9 mouse cellular contexts compared by ENCODE assay signal in genomic region chr3:130103486-130103885, GRCm38 (mm10). TPM values are rescaled to one million over a fixed set of nuclear protein-coding genes. Genes with fewer than 3 reads are reported as not detected.
A peak's percentile ranks its signal among the peaks of the same experiment; 100 is the strongest.
DNase-seq lines count a peak whose midpoint lies in the region; ATAC-seq and TF ChIP-seq lines count a peak whose summit lies in the region.
"Had no signal": no experiment of that assay in that cellular context is flagged by ENCODE, and none has a peak within 500 bp of the region (broad histone marks: within the 10 kb centered on the region; RNA-seq: fewer than 3 reads in every experiment).

No protein-coding gene starts in this region.

- no peak overlapping the region for H3K27ac ChIP-seq in kidney, embryonic 16.5 days (ENCODE audit: low read length)
- H3K27ac ChIP-seq in CH12.LX (ENCODE audit: insufficient read depth, low read depth) = no peak overlapping the region
- H3K27ac ChIP-seq in liver, embryonic 14.5 days = no peak overlapping the region
- no peak overlapping the region for H3K27ac ChIP-seq in midbrain, embryonic 14.5 days (replicated peaks; ENCODE audit: low read depth, low read length)
- no peak overlapping the region for H3K27ac ChIP-seq in forebrain, embryonic 11.5 days (ENCODE audit: low read depth, low read length)
- H3K27ac ChIP-seq: embryonic facial prominence, embryonic 13.5 days had no signal

- POLR2A ChIA-PET in Patski (lab: Charles Lee) = no interaction called here

- CTCF ChIA-PET in Patski (lab: Charles Lee) = interaction anchor here (1.1 to 1.2 kb wide), 2 partner anchors 223 to 471 kb away, joined by 3 read pairs; no protein-coding TSS in a partner anchor

- WGBS in kidney, embryonic 16.5 days = 77% methylated on average over 8 of the region's 8 CpGs
- 55% methylated on average over 8 of the region's 8 CpGs for WGBS in liver, embryonic 14.5 days (ENCODE audit: insufficient replicate concordance)
- 72% methylated on average over 8 of the region's 8 CpGs for WGBS in midbrain, embryonic 14.5 days
- 80% methylated on average over 8 of the region's 8 CpGs for WGBS in forebrain, embryonic 11.5 days

- no peaks in the 10 kb centered on the region for H3K4me1 ChIP-seq in kidney, embryonic 16.5 days (ENCODE audit: insufficient read depth, low read length)
- peaks cover 0 to 2% of the 10 kb centered on the region in 2 experiments; a peak in 1 of 4 replicates for H3K4me1 ChIP-seq in CH12.LX (ENCODE audit: control insufficient read depth in 1 of 2, insufficient read depth in 2 of 2)
- H3K4me1 ChIP-seq in liver, embryonic 14.5 days (replicated peaks; ENCODE audit: control insufficient read depth in 2 of 2, insufficient read depth in 2 of 2, low read length in 1 of 2) = no peaks in the 10 kb centered on the region
- no peaks in the 10 kb centered on the region for H3K4me1 ChIP-seq in midbrain, embryonic 14.5 days (ENCODE audit: control insufficient read depth, insufficient read depth, low read length)
- H3K4me1 ChIP-seq in forebrain, embryonic 11.5 days (replicated peaks; ENCODE audit: control insufficient read depth, insufficient read depth, low read length) = no peaks in the 10 kb centered on the region
- H3K4me1 ChIP-seq: embryonic facial prominence, embryonic 13.5 days had no signal

- H3K27me3 ChIP-seq in kidney, embryonic 16.5 days (ENCODE audit: insufficient read depth, low read length) = no peaks in the 10 kb centered on the region
- H3K27me3 ChIP-seq in CH12.LX (replicated peaks) = no peaks in the 10 kb centered on the region
- peaks cover 3% of the 10 kb centered on the region for H3K27me3 ChIP-seq in Patski
- no peaks in the 10 kb centered on the region for H3K27me3 ChIP-seq in liver, embryonic 14.5 days (ENCODE audit: control insufficient read depth, insufficient read depth, low read length)
- H3K27me3 ChIP-seq in midbrain, embryonic 14.5 days (ENCODE audit: control insufficient read depth, insufficient read depth, low read length) = no peaks in the 10 kb centered on the region
- no peaks in the 10 kb centered on the region for H3K27me3 ChIP-seq in forebrain, embryonic 11.5 days (ENCODE audit: control insufficient read depth, insufficient read depth, low read length)
- H3K27me3 ChIP-seq: embryonic facial prominence, embryonic 13.5 days had no signal

- in situ Hi-C loops in CH12.LX (cut with MboI; ENCODE audit: low pct_ligation_motif_present, low pct_unique_long_range_greater_than_20kb, low sequenced_read_pairs) (loop anchor here (10.0 kb wide), 1 partner anchor 591 kb away; no protein-coding TSS in a partner anchor), Patski (cut with MboI; ENCODE audit: low pct_unique_long_range_greater_than_20kb) (loop anchor here (5.0 kb wide), 1 partner anchor 469 kb away; no protein-coding TSS in a partner anchor)

- dilution Hi-C loops in CH12.LX (cut with MboI; ENCODE audit: extremely low pct_ligation_motif_present, extremely low pct_unique_long_range_greater_than_20kb, low sequenced_read_pairs) = no loop called here

- H3K9ac ChIP-seq in kidney, embryonic 16.5 days (replicated peaks; ENCODE audit: low read length) = no peak overlapping the region
- no peak overlapping the region for H3K9ac ChIP-seq in CH12.LX (ENCODE audit: insufficient read depth, low read depth)
- H3K9ac ChIP-seq in liver, embryonic 14.5 days (replicated peaks) = no peak overlapping the region
- no peak overlapping the region for H3K9ac ChIP-seq in midbrain, embryonic 14.5 days (replicated peaks; ENCODE audit: low read length)
- no peak overlapping the region for H3K9ac ChIP-seq in forebrain, embryonic 11.5 days (ENCODE audit: low read length)
- H3K9ac ChIP-seq: embryonic facial prominence, embryonic 13.5 days had no signal

- no peak for ATAC-seq in kidney, embryonic 16.5 days (ENCODE audit: low FRiP score, low TSS enrichment)
- ATAC-seq in Patski = no peak
- ATAC-seq in liver, embryonic 14.5 days (ENCODE audit: insufficient read depth) = no peak
- ATAC-seq in midbrain, embryonic 14.5 days (ENCODE audit: low FRiP score, low TSS enrichment) = no peak
- no peak for ATAC-seq in forebrain, embryonic 11.5 days (replicated peaks; ENCODE audit: low FRiP score)

- TF ChIP-seq POLR2A in CH12.LX (IDR thresholded peaks at IDR 0.05; ENCODE audit: low read depth, low read length) = no peak

- no peaks in the 10 kb centered on the region for H3K79me2 ChIP-seq in CH12.LX (replicated peaks; ENCODE audit: control insufficient read depth, extremely low read depth, insufficient read depth, poor library complexity, severe bottlenecking)

- no peaks in the 10 kb centered on the region; the same call in 1 of the 2 replicates for H3K9me3 ChIP-seq in kidney, embryonic 16.5 days (ENCODE audit: low read length)
- no peaks in the 10 kb centered on the region for H3K9me3 ChIP-seq in CH12.LX (replicated peaks; ENCODE audit: low read length)
- H3K9me3 ChIP-seq in liver, embryonic 14.5 days (ENCODE audit: control insufficient read depth, low read length) = no peaks in the 10 kb centered on the region
- no peaks in the 10 kb centered on the region for H3K9me3 ChIP-seq in midbrain, embryonic 14.5 days (ENCODE audit: control insufficient read depth, low read length)
- no peaks in the 10 kb centered on the region for H3K9me3 ChIP-seq in forebrain, embryonic 11.5 days (ENCODE audit: control insufficient read depth, low read length)
- H3K9me3 ChIP-seq: embryonic facial prominence, embryonic 13.5 days had no signal

- H3K4me2 ChIP-seq in kidney, embryonic 16.5 days (replicated peaks; ENCODE audit: low read depth, low read length) = no peak overlapping the region
- no peak overlapping the region for H3K4me2 ChIP-seq in CH12.LX (ENCODE audit: insufficient read depth, low read depth, poor library complexity, severe bottlenecking)
- no peak overlapping the region for H3K4me2 ChIP-seq in liver, embryonic 14.5 days (ENCODE audit: low read depth)
- no peak overlapping the region for H3K4me2 ChIP-seq in midbrain, embryonic 14.5 days (ENCODE audit: low read length)
- no peak overlapping the region for H3K4me2 ChIP-seq in forebrain, embryonic 11.5 days (ENCODE audit: low read depth, low read length, severe bottlenecking)
- H3K4me2 ChIP-seq: embryonic facial prominence, embryonic 13.5 days had no signal

- TF ChIP-seq CTCF in CH12.LX (conservative IDR thresholded peaks at IDR 0.05 in 1 of 2, IDR thresholded peaks at IDR 0.05 in 1 of 2; ENCODE audit: low read depth in 2 of 2, low read length in 2 of 2) = peak; percentile 59 to 68
- peak; percentile 75 for TF ChIP-seq CTCF in Patski (IDR thresholded peaks at IDR 0.05)
- TF ChIP-seq CTCF in liver, embryonic 14.5 days (IDR thresholded peaks at IDR 0.05; ENCODE audit: low read depth) = peak; percentile 61

- no peak for TF ChIP-seq EP300 in CH12.LX (IDR thresholded peaks at IDR 0.05; ENCODE audit: low read length)
- TF ChIP-seq EP300 in liver, embryonic 14.5 days (IDR thresholded peaks at IDR 0.05; ENCODE audit: low read depth) = no peak

- peak; percentile 18 for DNase-seq in kidney, adult 9 months
- DNase-seq in CH12.LX (ENCODE audit: extremely low read depth) = peak; percentile 49
- no peak for DNase-seq in Patski (ENCODE audit: low read depth, low spot score)
- no peak for DNase-seq in liver, embryonic 14.5 days (ENCODE audit: low read depth in 3 of 3, low spot score in 3 of 3)
- DNase-seq in thymus, postnatal 25 days = peak; percentile 36
- no peak for DNase-seq in midbrain, embryonic 14.5 days
- no peak for DNase-seq in forebrain, embryonic 11.5 days (ENCODE audit: low spot score)

- no peak overlapping the region for H3K4me3 ChIP-seq in kidney, embryonic 16.5 days (ENCODE audit: low read length)
- no peak overlapping the region for H3K4me3 ChIP-seq in CH12.LX (replicated peaks in 1 of 3; ENCODE audit: low read depth in 2 of 3, low read length in 2 of 3, poor library complexity in 1 of 3)
- H3K4me3 ChIP-seq in liver, embryonic 14.5 days (ENCODE audit: insufficient read depth in 1 of 2, low read depth in 2 of 2, low read length in 2 of 2) = no peak overlapping the region
- no peak overlapping the region for H3K4me3 ChIP-seq in midbrain, embryonic 14.5 days (replicated peaks; ENCODE audit: low read depth, low read length)
- no peak overlapping the region for H3K4me3 ChIP-seq in forebrain, embryonic 11.5 days (ENCODE audit: low read depth, low read length)
- H3K4me3 ChIP-seq: embryonic facial prominence, embryonic 13.5 days had no signal

- no peaks in the 10 kb centered on the region for H3K36me3 ChIP-seq in kidney, embryonic 16.5 days (ENCODE audit: insufficient read depth, low read length)
- H3K36me3 ChIP-seq in CH12.LX (replicated peaks in 1 of 2; ENCODE audit: control insufficient read depth in 1 of 2, insufficient read depth in 1 of 2, low read length in 1 of 2) = no peaks in the 10 kb centered on the region
- no peaks in the 10 kb centered on the region for H3K36me3 ChIP-seq in liver, embryonic 14.5 days (replicated peaks; ENCODE audit: control insufficient read depth, insufficient read depth, low read depth)
- no peaks in the 10 kb centered on the region for H3K36me3 ChIP-seq in midbrain, embryonic 14.5 days (ENCODE audit: control insufficient read depth, insufficient read depth, low read length)
- no peaks in the 10 kb centered on the region for H3K36me3 ChIP-seq in forebrain, embryonic 11.5 days (ENCODE audit: control insufficient read depth, insufficient read depth, low read length)
- H3K36me3 ChIP-seq: embryonic facial prominence, embryonic 13.5 days had no signal

- TF ChIP-seq RAD21 in CH12.LX (IDR thresholded peaks at IDR 0.05; ENCODE audit: low read depth, low read length) = peak; percentile 72

RNA-seq across cellular contexts. Expression of gene Col25a1, which starts 27.8 kb away (rescaled TPM):
- polyA plus RNA-seq in kidney, embryonic 16.5 days (2015; fragmentation: Nextera tagmentation; extraction: Ambion mirVana) = 4.2 and 4.9 TPM in 2 replicates
- total RNA-seq in CH12.LX (2012; rRNA removed) (not detected in 2 replicates), CH12.LX (2014; rRNA removed) (not detected in 2 replicates)
- polyA plus RNA-seq in CH12.LX (2012; ENCODE audit: insufficient read length, low read depth) (not detected in 2 replicates), Patski (2021) (0.03 TPM)
- 0.92 and 0.94 TPM in 2 replicates for polyA plus RNA-seq in liver, embryonic 14.5 days (2012; rRNA removed)
- 0.94 and 1.1 TPM in 2 replicates for polyA plus RNA-seq in liver, embryonic 14.5 days (2014; fragmentation: Nextera tagmentation; extraction: Ambion mirVana)
- 15.4 and 17.1 TPM in 2 replicates for polyA plus RNA-seq in midbrain, embryonic 14.5 days (2014; fragmentation: Nextera tagmentation; extraction: Ambion mirVana)
- 2.1 and 2.4 TPM in 2 replicates for polyA plus RNA-seq in forebrain, embryonic 11.5 days (2014; fragmentation: Nextera tagmentation; extraction: Ambion mirVana)

RNA-seq across cellular contexts. Expression of gene Sec24b, which starts 42.1 kb away (rescaled TPM):
- polyA plus RNA-seq in kidney, embryonic 16.5 days (2015; fragmentation: Nextera tagmentation; extraction: Ambion mirVana) = 35.3 and 41.1 TPM in 2 replicates
- total RNA-seq in CH12.LX (2012; rRNA removed) (26.6 and 31.2 TPM in 2 replicates), CH12.LX (2014; rRNA removed) (10.4 and 14.3 TPM in 2 replicates)
- polyA plus RNA-seq in CH12.LX (2012; ENCODE audit: insufficient read length, low read depth) (38.7 and 50.6 TPM in 2 replicates), Patski (2021) (126 TPM)
- polyA plus RNA-seq in liver, embryonic 14.5 days (2012; rRNA removed) = 12.8 and 17.1 TPM in 2 replicates
- polyA plus RNA-seq in liver, embryonic 14.5 days (2014; fragmentation: Nextera tagmentation; extraction: Ambion mirVana) = 7.8 and 8.6 TPM in 2 replicates
- 30.6 and 36.3 TPM in 2 replicates for polyA plus RNA-seq in midbrain, embryonic 14.5 days (2014; fragmentation: Nextera tagmentation; extraction: Ambion mirVana)
- 38.2 and 38.9 TPM in 2 replicates for polyA plus RNA-seq in forebrain, embryonic 11.5 days (2014; fragmentation: Nextera tagmentation; extraction: Ambion mirVana)

Comparison
In these comparisons a context has a peak if more than half of its experiments do, and no peak if none do; other contexts are left out.
1. DNase-seq: peak in kidney, adult 9 months (single experiment), CH12.LX (single experiment) and thymus, postnatal 25 days (single experiment); none in Patski (single experiment), liver, embryonic 14.5 days (0 of 3), midbrain, embryonic 14.5 days (single experiment) and forebrain, embryonic 11.5 days (single experiment).
2. Peak in every context shown above with its lines, with median percentiles within 50 percentile points of each other: CTCF ChIP-seq.